Mouse (Mus musculus): ENCODE measurements around the gene Tmem131. TPM values are rescaled to one million over a fixed set of nuclear protein-coding genes. Genes with fewer than 3 reads are reported as not detected.

Gene Tmem131
- total and polyA plus RNA-seq, 2 experiments from 2014 or later: 8.9 to 21.5 TPM

GRCm38 (mm10) chr1:36962379-36963176 is 19.1 kb upstream of the Tmem131 start:
- H3K4me3 ChIP-seq (ENCODE audit: low read length): no peak overlapping the region
- no peaks in the 10 kb centered on the region for H3K27me3 ChIP-seq (ENCODE audit: insufficient read depth, low read length)
- no peaks in the 10 kb centered on the region for H3K9me3 ChIP-seq (ENCODE audit: low read length)
- WGBS: 58% methylated on average over 10 of the region's 10 CpGs
- H3K4me2 ChIP-seq (ENCODE audit: low read depth, low read length): no peak overlapping the region
- DNase-seq (ENCODE audit: low spot score): no peak
- no peak for TF ChIP-seq CTCF (IDR thresholded peaks at IDR 0.05; ENCODE audit: low read depth)
- no peak overlapping the region for H3K9ac ChIP-seq (replicated peaks; ENCODE audit: low read length)
- H3K27ac ChIP-seq: no peak overlapping the region
- ATAC-seq: no peak
- H3K4me1 ChIP-seq (ENCODE audit: insufficient read depth, low read length): no peaks in the 10 kb centered on the region
- H3K36me3 ChIP-seq (ENCODE audit: insufficient read depth, low read length): no peaks in the 10 kb centered on the region

- Histone ChIP-seq H3K4me1 (ENCODE audit: insufficient read depth, low read length) (no peaks in the 10 kb centered on the region), H3K4me3 (ENCODE audit: low read length) (no peak overlapping the region), H3K27ac (no peak overlapping the region), H3K36me3 (ENCODE audit: insufficient read depth, low read length) (no peaks in the 10 kb centered on the region), H3K9ac (replicated peaks; ENCODE audit: low read length) (no peak overlapping the region), H3K9me3 (ENCODE audit: low read length) (no peaks in the 10 kb centered on the region), H3K4me2 (ENCODE audit: low read depth, low read length) (no peak overlapping the region), H3K27me3 (ENCODE audit: insufficient read depth, low read length) (no peaks in the 10 kb centered on the region)
- TF ChIP-seq CTCF (IDR thresholded peaks at IDR 0.05; ENCODE audit: low read depth): no peak
- 92% methylated on average over 16 of the region's 16 CpGs for WGBS
- DNase-seq (ENCODE audit: low spot score) (no peak), ATAC-seq (no peak)
These were observed 17.2 kb upstream of the Tmem131 start for GRCm38 (mm10) chr1:36960509-36961222.

- WGBS: 42% methylated on average over 7 of the region's 7 CpGs
- H3K27me3 ChIP-seq (ENCODE audit: insufficient read depth, low read length): no peaks in the 10 kb centered on the region
- no peak overlapping the region for H3K9ac ChIP-seq (replicated peaks; ENCODE audit: low read length)
- no peaks in the 10 kb centered on the region for H3K4me1 ChIP-seq (ENCODE audit: insufficient read depth, low read length)
- DNase-seq (ENCODE audit: low spot score) (peak; percentile 75), ATAC-seq (peak; percentile 68)
- H3K9me3 ChIP-seq (ENCODE audit: low read length): no peaks in the 10 kb centered on the region
- H3K27ac ChIP-seq: no peak overlapping the region
- no peak for TF ChIP-seq CTCF (IDR thresholded peaks at IDR 0.05; ENCODE audit: low read depth)
- no peak overlapping the region for H3K4me3 ChIP-seq (ENCODE audit: low read length)
- no peak overlapping the region for H3K4me2 ChIP-seq (ENCODE audit: low read depth, low read length)
- no peaks in the 10 kb centered on the region for H3K36me3 ChIP-seq (ENCODE audit: insufficient read depth, low read length)
These were observed 6.2 kb upstream of the Tmem131 start for GRCm38 (mm10) chr1:36949591-36950184.

GRCm38 (mm10) chr1:36947448-36947847 is 4.0 kb upstream of the Tmem131 start:
- Histone ChIP-seq H3K4me2 (ENCODE audit: low read depth, low read length) (no peak overlapping the region), H3K9me3 (ENCODE audit: low read length) (no peaks in the 10 kb centered on the region), H3K27me3 (ENCODE audit: insufficient read depth, low read length) (no peaks in the 10 kb centered on the region), H3K4me1 (ENCODE audit: insufficient read depth, low read length) (no peaks in the 10 kb centered on the region), H3K27ac (no peak overlapping the region), H3K9ac (replicated peaks; ENCODE audit: low read length) (no peak overlapping the region), H3K4me3 (ENCODE audit: low read length) (no peak overlapping the region), H3K36me3 (ENCODE audit: insufficient read depth, low read length) (no peaks in the 10 kb centered on the region)
- TF ChIP-seq CTCF (IDR thresholded peaks at IDR 0.05; ENCODE audit: low read depth): no peak
- WGBS: 70% methylated on average over 8 of the region's 8 CpGs
- ATAC-seq (no peak), DNase-seq (ENCODE audit: low spot score) (no peak)

GRCm38 (mm10) chr1:36940381-36940762 is 3.1 kb downstream of the Tmem131 start:
- Histone ChIP-seq H3K4me3 (ENCODE audit: low read length) (peak overlapping the region; percentile 69), H3K27me3 (ENCODE audit: insufficient read depth, low read length) (no peaks in the 10 kb centered on the region), H3K36me3 (ENCODE audit: insufficient read depth, low read length) (no peaks in the 10 kb centered on the region), H3K4me2 (ENCODE audit: low read depth, low read length) (peak overlapping the region; percentile 85), H3K9me3 (ENCODE audit: low read length) (no peaks in the 10 kb centered on the region), H3K27ac (peak overlapping the region; percentile 96), H3K4me1 (ENCODE audit: insufficient read depth, low read length) (peaks cover 4% of the 10 kb centered on the region; the same call in 1 of the 2 replicates), H3K9ac (replicated peaks; ENCODE audit: low read length) (peak overlapping the region; percentile 85)
- ATAC-seq (no peak), DNase-seq (ENCODE audit: low spot score) (no peak)
- 47% methylated on average over 3 of the region's 3 CpGs for WGBS
- no peak for TF ChIP-seq CTCF (IDR thresholded peaks at IDR 0.05; ENCODE audit: low read depth)

GRCm38 (mm10) chr1:36939506-36940380 is 3.7 kb downstream of the Tmem131 start:
- no peaks in the 10 kb centered on the region for H3K36me3 ChIP-seq (ENCODE audit: insufficient read depth, low read length)
- peak overlapping the region; percentile 85 for H3K4me2 ChIP-seq (ENCODE audit: low read depth, low read length)
- peak; percentile 99 for ATAC-seq
- peak overlapping the region; percentile 96 for H3K27ac ChIP-seq
- peaks cover 9% of the 10 kb centered on the region for H3K4me1 ChIP-seq (ENCODE audit: insufficient read depth, low read length)
- peak overlapping the region; percentile 69 for H3K4me3 ChIP-seq (ENCODE audit: low read length)
- no peaks in the 10 kb centered on the region for H3K27me3 ChIP-seq (ENCODE audit: insufficient read depth, low read length)
- peak; percentile 97 for DNase-seq (ENCODE audit: low spot score)
- no peak; the same call in 1 of the 2 replicates for TF ChIP-seq CTCF (IDR thresholded peaks at IDR 0.05; ENCODE audit: low read depth)
- no peaks in the 10 kb centered on the region for H3K9me3 ChIP-seq (ENCODE audit: low read length)
- under 1% methylated on average over 58 of the region's 79 CpGs for whole genome bisulfite sequencing
- H3K9ac ChIP-seq (replicated peaks; ENCODE audit: low read length): peak overlapping the region; percentile 85
